ENCODE assay signal across 17 mouse cellular contexts in the genomic region with DNA sequence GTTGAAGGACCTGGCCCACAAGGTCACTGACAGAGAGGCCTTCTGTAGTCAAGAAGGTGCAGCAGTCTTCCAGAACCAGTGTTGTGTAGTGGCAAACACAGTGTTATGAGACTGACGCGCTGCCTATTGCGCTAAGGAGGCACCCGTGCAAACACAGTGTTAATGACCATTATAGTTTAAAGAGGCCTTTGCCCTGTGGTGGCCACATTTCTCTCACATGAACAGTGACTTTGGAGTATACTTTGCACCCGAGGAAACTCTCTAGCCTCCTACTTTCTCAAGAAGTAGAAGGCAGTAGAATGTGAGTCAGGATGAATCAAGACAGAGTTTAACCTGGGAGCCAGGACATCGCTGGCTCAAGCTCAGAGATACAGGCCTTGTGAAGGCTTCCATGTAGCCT. TPM values are rescaled to one million over a fixed set of nuclear protein-coding genes. Genes with fewer than 3 reads are reported as not detected.
"Had no signal": no experiment of that assay in that cellular context is flagged by ENCODE, and none has a peak within 500 bp of the region (broad histone marks: within the 10 kb centered on the region; RNA-seq: fewer than 3 reads in every experiment).

No protein-coding gene starts in this region.

- H3K4me2 ChIP-seq: limb, embryonic 15.5 days; liver, embryonic 12.5 days; lung, embryonic 14.5 days; midbrain, embryonic 12.5 days; neural tube, embryonic 13.5 days; stomach, embryonic 15.5 days had no signal

- H3K27ac ChIP-seq: layer of hippocampus, adult 2 months; left cerebral cortex, adult 2 months; limb, embryonic 15.5 days; liver, embryonic 12.5 days; macrophage; midbrain, embryonic 12.5 days; neural tube, embryonic 13.5 days; stomach, embryonic 15.5 days had no signal

- H3K4me3 ChIP-seq: layer of hippocampus, adult 2 months; left cerebral cortex, adult 2 months; limb, embryonic 15.5 days; liver, embryonic 12.5 days; midbrain, embryonic 12.5 days; neural tube, embryonic 13.5 days; stomach, embryonic 15.5 days had no signal

- H3K27me3 ChIP-seq: liver, embryonic 12.5 days; midbrain, embryonic 12.5 days; neural tube, embryonic 13.5 days; stomach, embryonic 15.5 days had no signal

- DNase-seq: lung, embryonic 14.5 days; lung, postnatal 14 days; retina, postnatal 1 day; right cerebral cortex, postnatal 4 days; thymus, adult 2 months; thymus, postnatal 25 days had no signal

- H3K9ac ChIP-seq: limb, embryonic 15.5 days; liver, embryonic 12.5 days; lung, embryonic 14.5 days; midbrain, embryonic 12.5 days; neural tube, embryonic 13.5 days; stomach, embryonic 15.5 days had no signal

- H3K4me1 ChIP-seq: limb, embryonic 15.5 days; liver, embryonic 12.5 days; midbrain, embryonic 12.5 days; neural tube, embryonic 13.5 days; stomach, embryonic 15.5 days had no signal

- ATAC-seq: hindbrain, embryonic 16.5 days; liver, embryonic 12.5 days; midbrain, embryonic 16.5 days had no signal

- H3K36me3 ChIP-seq: limb, embryonic 15.5 days; liver, embryonic 12.5 days; midbrain, embryonic 12.5 days; neural tube, embryonic 13.5 days; stomach, embryonic 15.5 days had no signal

- H3K9me3 ChIP-seq: limb, embryonic 15.5 days; liver, embryonic 12.5 days; midbrain, embryonic 12.5 days; neural tube, embryonic 13.5 days; stomach, embryonic 15.5 days had no signal

RNA-seq across cellular contexts. Expression of a gene that starts 12.7 kb away (rescaled TPM):
- total RNA-seq: left cerebral cortex, adult 2 months; megakaryocyte-erythroid progenitor cell, adult 5-6 weeks had no signal
- polyA plus RNA-seq: liver, embryonic 12.5 days; macrophage; midbrain, embryonic 12.5 days; neural tube, embryonic 13.5 days had no signal
